Mouse (Mus musculus): Measurements from ENCODE around the gene Gm10337. TPM values are rescaled to one million over a fixed set of nuclear protein-coding genes. Genes with fewer than 3 reads are reported as not detected.

The Gm10337 gene
- total RNA-seq, 1 experiment from 2014 or later = not detected

Other genes starting within 250 kb of the Gm10337 start
- 21.5 and 25.7 TPM in 2 replicates for gene Rarg, start 246.2 kb upstream of the Gm10337 start, total RNA-seq (2021)
- gene Gm9918, start 233.2 kb upstream of the Gm10337 start, total RNA-seq (2021) = 0.15 TPM in 1 of 2 replicates, not detected in the other
- 36.3 and 36.7 TPM in 2 replicates for gene Mfsd5, start 224.3 kb upstream of the Gm10337 start, total RNA-seq (2021)
- 4.1 and 6.3 TPM in 2 replicates for gene Espl1, start 207.5 kb upstream of the Gm10337 start, total RNA-seq (2021)
- gene Pfdn5, start 177.6 kb upstream of the Gm10337 start, total RNA-seq (2021) = 379 TPM in 2 replicates
- gene Myg1, start 172.0 kb upstream of the Gm10337 start, total RNA-seq (2021) = 72.4 and 77.8 TPM in 2 replicates
- 14.4 and 24.0 TPM in 2 replicates for gene Aaas, start 153.0 kb upstream of the Gm10337 start, total RNA-seq (2021)
- gene Sp7, start 136.5 kb upstream of the Gm10337 start, total RNA-seq (2021) = 0.15 TPM in 1 of 2 replicates, not detected in the other
- 49.9 and 82.8 TPM in 2 replicates for gene Sp1, start 97.6 kb upstream of the Gm10337 start, total RNA-seq (2021)
- gene Amhr2, start 58.4 kb upstream of the Gm10337 start, total RNA-seq (2021) = 1.4 and 1.9 TPM in 2 replicates
- 100 and 158 TPM in 2 replicates for gene Prr13, start 44.7 kb upstream of the Gm10337 start, total RNA-seq (2021)
- 747 and 809 TPM in 2 replicates for gene Pcbp2, start 33.2 kb upstream of the Gm10337 start, total RNA-seq (2021)
- gene Map3k12, start 13.3 kb downstream of the Gm10337 start, total RNA-seq (2021) = 8.1 and 12.0 TPM in 2 replicates
- gene Tarbp2, start 14.5 kb downstream of the Gm10337 start, total RNA-seq (2021) = 42.4 and 48.9 TPM in 2 replicates
- gene Npff, start 21.2 kb downstream of the Gm10337 start, total RNA-seq (2021) = 3.4 and 6.6 TPM in 2 replicates
- gene Gm28047, start 121.3 kb downstream of the Gm10337 start, total RNA-seq (2021) = 2.2 TPM in 1 of 2 replicates, not detected in the other
- gene Atf7, start 121.7 kb downstream of the Gm10337 start, total RNA-seq (2021) = 78.0 and 81.1 TPM in 2 replicates
- 13.8 and 32.0 TPM in 2 replicates for gene Atp5g2, start 168.6 kb downstream of the Gm10337 start, total RNA-seq (2021)
- 105 and 147 TPM in 2 replicates for gene Calcoco1, start 218.5 kb downstream of the Gm10337 start, total RNA-seq (2021)